Mouse (Mus musculus) thymus, adult 2 months (tissue): ENCODE results near the gene Tex52. TPM values are rescaled to one million over a fixed set of nuclear protein-coding genes. Genes with fewer than 3 reads are reported as not detected.

Experiments
- DNase-seq: peaks from one replicate; pipeline ENCODE4 v3.0.0; 2021
- H3K27ac ChIP-seq: fragments of 200-500 bp; 2 replicates; pipeline ENCODE4 v1.5.1; 2012; ENCODE audit warnings: low read length, control low read depth; ENCODE audit not compliant: control insufficient read depth, insufficient read depth
- H3K27me3 ChIP-seq: fragments of 200-500 bp; 2 replicates; pipeline ENCODE4 v1.6.1; 2012; ENCODE audit warnings: mild to moderate bottlenecking, low read length, moderate library complexity, mixed read lengths; ENCODE audit not compliant: control insufficient read depth, insufficient read depth
- H3K36me3 ChIP-seq: fragments of 200-500 bp; 2 replicates; pipeline ENCODE4 v1.6.1; 2012; ENCODE audit warnings: mild to moderate bottlenecking, low read length, moderate library complexity; ENCODE audit not compliant: control insufficient read depth, insufficient read depth
- H3K4me1 ChIP-seq: fragments of 200-500 bp; replicated peaks from 2 replicates; pipeline ENCODE4 v1.6.1; 2012; ENCODE audit warnings: low read length; ENCODE audit not compliant: control insufficient read depth, insufficient read depth
- H3K4me3 ChIP-seq: fragments of 200-500 bp; 2 replicates; pipeline ENCODE4 v1.5.1; 2012; ENCODE audit warnings: mild to moderate bottlenecking, low read length, control low read depth, moderate library complexity; ENCODE audit not compliant: control insufficient read depth, insufficient read depth
- CTCF ChIP-seq: fragments of 200-500 bp; IDR thresholded peaks from 2 replicates; pipeline ENCODE4 v1.5.1; 2012; ENCODE audit warnings: mild to moderate bottlenecking, control low read depth, low read length, moderate library complexity, borderline replicate concordance; ENCODE audit not compliant: control insufficient read depth, poor library complexity, insufficient read depth; ENCODE audit errors: extremely low read depth
- POLR2A ChIP-seq: fragments of 200-500 bp; IDR thresholded peaks from 2 replicates; pipeline ENCODE4 v1.6.1; 2012; ENCODE audit warnings: mild to moderate bottlenecking, low read length, control low read depth, moderate library complexity; ENCODE audit not compliant: control insufficient read depth, poor library complexity, insufficient read depth; ENCODE audit errors: extremely low read depth
- WGBS: fragments of 180-500 bp; shearing (Covaris S2); methylation state at CpG from one replicate; pipeline ENCODE4 v1.1.7; 2018; 5-methylcytosine and 5-hydroxymethylcytosine counted together
- polyA plus RNA-seq: library from polyadenylated mRNA; depleted of rRNA; stranded (reverse); fragments of >200 nt; gene quantifications from 2 replicates; pipeline ENCODE4 v1.2.3, GENCODE M21; 2012

Tex52 gene
- polyA plus RNA-seq, 1 experiment, result 1.2 TPM

- 15% methylated on average over 7 of the region's 7 CpGs for WGBS
- TF ChIP-seq POLR2A, result no peak
- TF ChIP-seq CTCF, result no peak
- Histone ChIP-seq H3K4me3 (no peak overlapping the region), H3K36me3 (no peaks in the 10 kb centered on the region), H3K27me3 (no peaks in the 10 kb centered on the region), H3K27ac (peak overlapping the region; percentile 56; the same call in 1 of the 2 replicates), H3K4me1 (peaks cover 3% of the 10 kb centered on the region)
- DNase-seq, result no peak
Measured at GRCm38 (mm10) chr6:128349711-128350110, 25.5 kb upstream of the Tex52 start.

- TF ChIP-seq CTCF, result no peak
- no peak for TF ChIP-seq POLR2A
- peaks cover 10% of the 10 kb centered on the region for H3K4me1 ChIP-seq
- no peak overlapping the region for H3K4me3 ChIP-seq
- no peaks in the 10 kb centered on the region; the same call in 1 of the 2 replicates for H3K27me3 ChIP-seq
- peaks cover 5% of the 10 kb centered on the region; the same call in 1 of the 2 replicates for H3K36me3 ChIP-seq
- WGBS, result 74% methylated on average over 3 of the region's 3 CpGs
- no peak for DNase-seq
- H3K27ac ChIP-seq, result no peak overlapping the region
Measured at GRCm38 (mm10) chr6:128354140-128354539, 21.1 kb upstream of the Tex52 start.

GRCm38 (mm10) chr6:128355201-128355681, 20.0 kb upstream of the Tex52 start:
- H3K4me3 ChIP-seq, result peak overlapping the region; percentile 65
- H3K27ac ChIP-seq, result no peak overlapping the region
- TF ChIP-seq CTCF (no peak), POLR2A (no peak)
- DNase-seq, result no peak
- H3K36me3 ChIP-seq, result peaks cover 5% of the 10 kb centered on the region; the same call in 1 of the 2 replicates
- 4% methylated on average over 28 of the region's 28 CpGs for WGBS
- peaks cover 7% of the 10 kb centered on the region for H3K4me1 ChIP-seq
- H3K27me3 ChIP-seq, result no peaks in the 10 kb centered on the region; the same call in 1 of the 2 replicates

- peaks cover 7% of the 10 kb centered on the region for H3K4me1 ChIP-seq
- WGBS, result 3% methylated on average over 42 of the region's 42 CpGs
- H3K36me3 ChIP-seq, result peaks cover 5% of the 10 kb centered on the region; the same call in 1 of the 2 replicates
- DNase-seq, result peak; percentile 86
- no peak within 1 kb of the TSS for H3K27ac ChIP-seq
- no peaks in the 10 kb centered on the region; the same call in 1 of the 2 replicates for H3K27me3 ChIP-seq
- TF ChIP-seq CTCF (no peak), POLR2A (peak; percentile 47; the same call in 1 of the 2 replicates)
- peak within 1 kb of the TSS; percentile 65 for H3K4me3 ChIP-seq
Measured at GRCm38 (mm10) chr6:128355726-128356416, 19.4 kb upstream of the Tex52 start, which contains the start of gene Tulp3. Gene Tulp3, minus strand, starts transcription at chr6:128355851.

- 47% methylated on average over 2 of the region's 2 CpGs for WGBS
- peak; percentile 79 for DNase-seq
- H3K27me3 ChIP-seq, result no peaks in the 10 kb centered on the region; the same call in 1 of the 2 replicates
Measured at GRCm38 (mm10) chr6:128358999-128359398, 16.3 kb upstream of the Tex52 start.

GRCm38 (mm10) chr6:128361901-128362300, 13.4 kb upstream of the Tex52 start:
- Histone ChIP-seq H3K4me1 (peaks cover 10% of the 10 kb centered on the region), H3K27ac (peak overlapping the region; percentile 14; the same call in 1 of the 2 replicates), H3K27me3 (no peaks in the 10 kb centered on the region), H3K36me3 (peaks cover 5% of the 10 kb centered on the region; the same call in 1 of the 2 replicates), H3K4me3 (peak overlapping the region; percentile 99)
- WGBS, result 21% methylated on average over 9 of the region's 9 CpGs
- no peak for DNase-seq
- TF ChIP-seq CTCF (no peak), POLR2A (no peak)

More at GRCm38 (mm10) chr6:128358999-128359398, 16.3 kb upstream of the Tex52 start:
- H3K27ac ChIP-seq, result no peak overlapping the region
- H3K4me3 ChIP-seq, result no peak overlapping the region
- peaks cover 5% of the 10 kb centered on the region; the same call in 1 of the 2 replicates for H3K36me3 ChIP-seq
- TF ChIP-seq CTCF, result peak; percentile 82; the same call in 1 of the 2 replicates
- TF ChIP-seq POLR2A, result no peak
- H3K4me1 ChIP-seq, result peaks cover 17% of the 10 kb centered on the region
